Mouse (Mus musculus): ENCODE measurements around the gene Lrrc28.

- TF ChIP-seq POLR2A (IDR thresholded peaks at IDR 0.05; ENCODE audit: borderline replicate concordance, insufficient read depth, low read length) (no peak), CTCF (IDR thresholded peaks at IDR 0.05; ENCODE audit: borderline replicate concordance, insufficient read depth, low read depth, low read length) (no peak)
Observed at GRCm38 (mm10) chr7:67551242-67551641, 93.8 kb downstream of the Lrrc28 start.
